Mouse (Mus musculus): ENCODE measurements around the gene Psme2.

Gene Psme2

GRCm38 (mm10) chr14:55563249-55563648 lies 27.7 kb downstream of the Psme2 start:
- TF ChIP-seq POU5F1 (IDR thresholded peaks at IDR 0.05; ENCODE audit: borderline replicate concordance, low read length) (no peak), CTCF (conservative IDR thresholded peaks at IDR 0.05; ENCODE audit: low read length) (no peak), NANOG (IDR thresholded peaks at IDR 0.05; ENCODE audit: borderline replicate concordance, low read length) (no peak)
- H3K36me3 ChIP-seq (ENCODE audit: insufficient read depth, low read length) = peaks cover 68% of the 10 kb centered on the region
- H3K27me3 ChIP-seq (ENCODE audit: insufficient read depth, low read length) = no peaks in the 10 kb centered on the region
- H3K4me3 ChIP-seq (replicated peaks; ENCODE audit: low read length) = no peak overlapping the region
- no peaks in the 10 kb centered on the region for H3K9me3 ChIP-seq (ENCODE audit: low read length)
- peaks cover 23% of the 10 kb centered on the region for H3K4me1 ChIP-seq (replicated peaks; ENCODE audit: low read depth, low read length)

GRCm38 (mm10) chr14:55561860-55562259 lies 29.1 kb downstream of the Psme2 start:
- Histone ChIP-seq H3K4me1 (replicated peaks; ENCODE audit: low read depth, low read length) (peaks cover 33% of the 10 kb centered on the region), H3K4me3 (replicated peaks; ENCODE audit: low read length) (0 out of 2 replicates have a peak overlapping the region, but pooled peaks have one; percentile 17), H3K9me3 (ENCODE audit: low read length) (no peaks in the 10 kb centered on the region), H3K36me3 (ENCODE audit: insufficient read depth, low read length) (peaks cover 54% of the 10 kb centered on the region), H3K27me3 (ENCODE audit: insufficient read depth, low read length) (no peaks in the 10 kb centered on the region)
- no peak for TF ChIP-seq NANOG (IDR thresholded peaks at IDR 0.05; ENCODE audit: borderline replicate concordance, low read length)
- no peak for TF ChIP-seq POU5F1 (IDR thresholded peaks at IDR 0.05; ENCODE audit: borderline replicate concordance, low read length)
- no peak for TF ChIP-seq CTCF (conservative IDR thresholded peaks at IDR 0.05; ENCODE audit: low read length)

GRCm38 (mm10) chr14:55560202-55561073 lies 30.5 kb downstream of the Psme2 start, which contains the start of gene A730061H03Rik:
TSS of gene A730061H03Rik (minus strand) at chr14:55560406.
- Histone ChIP-seq H3K36me3 (ENCODE audit: insufficient read depth, low read length) (peaks cover 40% of the 10 kb centered on the region), H3K4me3 (replicated peaks; ENCODE audit: low read length) (peak within 1 kb of the TSS; percentile 91), H3K4me1 (replicated peaks; ENCODE audit: low read depth, low read length) (peaks cover 43% of the 10 kb centered on the region), H3K9me3 (ENCODE audit: low read length) (no peaks in the 10 kb centered on the region), H3K27me3 (ENCODE audit: insufficient read depth, low read length) (no peaks in the 10 kb centered on the region)
- TF ChIP-seq CTCF (conservative IDR thresholded peaks at IDR 0.05; ENCODE audit: low read length) = no peak
- peak; percentile 48; the same call in 1 of the 2 replicates for TF ChIP-seq NANOG (IDR thresholded peaks at IDR 0.05; ENCODE audit: borderline replicate concordance, low read length)
- TF ChIP-seq POU5F1 (IDR thresholded peaks at IDR 0.05; ENCODE audit: borderline replicate concordance, low read length) = no peak

GRCm38 (mm10) chr14:55559799-55560201 lies 31.1 kb downstream of the Psme2 start, which contains the start of gene Dcaf11:
TSS of gene Dcaf11 (plus strand) at chr14:55560006.
- no peak for TF ChIP-seq CTCF (conservative IDR thresholded peaks at IDR 0.05; ENCODE audit: low read length)
- TF ChIP-seq NANOG (IDR thresholded peaks at IDR 0.05; ENCODE audit: borderline replicate concordance, low read length) = no peak
- TF ChIP-seq POU5F1 (IDR thresholded peaks at IDR 0.05; ENCODE audit: borderline replicate concordance, low read length) = no peak
- Histone ChIP-seq H3K36me3 (ENCODE audit: insufficient read depth, low read length) (peaks cover 33% of the 10 kb centered on the region), H3K4me1 (replicated peaks; ENCODE audit: low read depth, low read length) (peaks cover 50% of the 10 kb centered on the region), H3K4me3 (replicated peaks; ENCODE audit: low read length) (peak within 1 kb of the TSS; percentile 91), H3K9me3 (ENCODE audit: low read length) (no peaks in the 10 kb centered on the region), H3K27me3 (ENCODE audit: insufficient read depth, low read length) (no peaks in the 10 kb centered on the region)

- H3K9me3 ChIP-seq (ENCODE audit: low read length) = no peaks in the 10 kb centered on the region
- TF ChIP-seq CTCF (conservative IDR thresholded peaks at IDR 0.05; ENCODE audit: low read length) = 0 out of 2 replicates have a peak, but pooled peaks have one; percentile 0
- TF ChIP-seq POU5F1 (IDR thresholded peaks at IDR 0.05; ENCODE audit: borderline replicate concordance, low read length) = no peak
- H3K4me1 ChIP-seq (replicated peaks; ENCODE audit: low read depth, low read length) = peaks cover 59% of the 10 kb centered on the region
- H3K4me3 ChIP-seq (replicated peaks; ENCODE audit: low read length) = peak overlapping the region; percentile 91
- H3K36me3 ChIP-seq (ENCODE audit: insufficient read depth, low read length) = peaks cover 24% of the 10 kb centered on the region
- no peaks in the 10 kb centered on the region for H3K27me3 ChIP-seq (ENCODE audit: insufficient read depth, low read length)
These were observed 32.0 kb downstream of the Psme2 start for GRCm38 (mm10) chr14:55558740-55559448.

GRCm38 (mm10) chr14:55557587-55557986 lies 33.3 kb downstream of the Psme2 start:
- Histone ChIP-seq H3K27me3 (ENCODE audit: insufficient read depth, low read length) (no peaks in the 10 kb centered on the region), H3K4me3 (replicated peaks; ENCODE audit: low read length) (no peak overlapping the region), H3K36me3 (ENCODE audit: insufficient read depth, low read length) (peaks cover 11% of the 10 kb centered on the region), H3K9me3 (ENCODE audit: low read length) (no peaks in the 10 kb centered on the region), H3K4me1 (replicated peaks; ENCODE audit: low read depth, low read length) (peaks cover 69% of the 10 kb centered on the region)
- TF ChIP-seq POU5F1 (IDR thresholded peaks at IDR 0.05; ENCODE audit: borderline replicate concordance, low read length) (no peak), NANOG (IDR thresholded peaks at IDR 0.05; ENCODE audit: borderline replicate concordance, low read length) (no peak), CTCF (conservative IDR thresholded peaks at IDR 0.05; ENCODE audit: low read length) (no peak)

- peak; percentile 66 for TF ChIP-seq CTCF (conservative IDR thresholded peaks at IDR 0.05; ENCODE audit: low read length)
- no peak for TF ChIP-seq NANOG (IDR thresholded peaks at IDR 0.05; ENCODE audit: borderline replicate concordance, low read length)
- no peak for TF ChIP-seq POU5F1 (IDR thresholded peaks at IDR 0.05; ENCODE audit: borderline replicate concordance, low read length)
These were observed 33.9 kb downstream of the Psme2 start for GRCm38 (mm10) chr14:55557003-55557402.

GRCm38 (mm10) chr14:55555788-55556187 lies 35.1 kb downstream of the Psme2 start:
- H3K4me3 ChIP-seq (replicated peaks; ENCODE audit: low read length) = no peak overlapping the region
- H3K9me3 ChIP-seq (ENCODE audit: low read length) = no peaks in the 10 kb centered on the region
- H3K27me3 ChIP-seq (ENCODE audit: insufficient read depth, low read length) = no peaks in the 10 kb centered on the region
- TF ChIP-seq CTCF (conservative IDR thresholded peaks at IDR 0.05; ENCODE audit: low read length) (no peak), NANOG (IDR thresholded peaks at IDR 0.05; ENCODE audit: borderline replicate concordance, low read length) (no peak), POU5F1 (IDR thresholded peaks at IDR 0.05; ENCODE audit: borderline replicate concordance, low read length) (no peak)
- H3K4me1 ChIP-seq (replicated peaks; ENCODE audit: low read depth, low read length) = peaks cover 68% of the 10 kb centered on the region
- H3K36me3 ChIP-seq (ENCODE audit: insufficient read depth, low read length) = no peaks in the 10 kb centered on the region

More at GRCm38 (mm10) chr14:55557003-55557402, 33.9 kb downstream of the Psme2 start:
- Histone ChIP-seq H3K4me1 (replicated peaks; ENCODE audit: low read depth, low read length) (peaks cover 68% of the 10 kb centered on the region), H3K27me3 (ENCODE audit: insufficient read depth, low read length) (no peaks in the 10 kb centered on the region), H3K36me3 (ENCODE audit: insufficient read depth, low read length) (peaks cover 8% of the 10 kb centered on the region), H3K4me3 (replicated peaks; ENCODE audit: low read length) (no peak overlapping the region), H3K9me3 (ENCODE audit: low read length) (no peaks in the 10 kb centered on the region)
